Mouse (Mus musculus) right cerebral cortex, postnatal 36 days (tissue): ENCODE data around the gene Ctnnd2.
A peak's percentile ranks its signal among the peaks of the same experiment; 100 is the strongest.

Source experiments
- DNase-seq, 2 experiments: peaks; one replicate each; pipeline ENCODE4 v3.0.0; 2022; ENCODE audit warnings: low spot score in 2 of 2, mixed read lengths in 1 of 2

Ctnnd2 gene

DNA sequence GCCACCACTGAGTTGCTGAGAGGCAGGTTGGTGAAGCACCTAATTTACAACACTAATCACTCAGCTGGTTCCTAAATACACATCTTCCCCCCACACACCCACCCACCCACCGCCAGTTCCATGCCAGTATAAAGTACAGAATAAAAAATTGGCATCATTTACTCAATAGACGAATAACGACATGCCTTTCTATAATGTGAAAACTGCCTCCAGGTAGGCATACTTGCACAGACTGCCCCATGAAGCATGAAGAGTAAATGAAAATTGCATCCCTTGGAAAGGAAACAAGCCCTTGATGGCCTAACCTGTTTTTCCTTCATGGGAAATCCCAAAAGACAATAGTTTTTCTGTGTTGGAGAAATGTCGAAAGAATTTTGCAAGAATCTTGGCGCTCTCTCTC is 212.0 kb downstream of the Ctnnd2 start:
- DNase-seq, result no peak

DNA sequence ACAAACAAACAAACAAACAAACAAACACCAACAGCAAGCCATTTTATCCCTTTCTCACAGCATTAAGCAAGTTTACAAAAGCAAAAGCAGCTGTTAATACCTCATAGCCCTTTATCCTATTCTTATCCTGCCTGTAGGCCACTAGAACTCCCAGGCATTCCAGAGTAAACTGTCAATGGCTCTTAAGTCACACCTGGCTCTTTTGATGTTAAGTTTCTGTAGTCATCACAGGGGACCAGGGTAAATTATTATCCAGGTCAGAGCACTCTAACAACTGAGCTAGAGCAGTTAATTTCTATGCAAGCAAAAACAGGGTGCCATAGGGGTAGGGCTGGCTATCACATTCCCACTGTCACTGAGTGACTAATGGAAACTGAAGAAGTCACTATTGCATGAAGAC is 214.1 kb downstream of the Ctnnd2 start:
- no peak for DNase-seq

DNA sequence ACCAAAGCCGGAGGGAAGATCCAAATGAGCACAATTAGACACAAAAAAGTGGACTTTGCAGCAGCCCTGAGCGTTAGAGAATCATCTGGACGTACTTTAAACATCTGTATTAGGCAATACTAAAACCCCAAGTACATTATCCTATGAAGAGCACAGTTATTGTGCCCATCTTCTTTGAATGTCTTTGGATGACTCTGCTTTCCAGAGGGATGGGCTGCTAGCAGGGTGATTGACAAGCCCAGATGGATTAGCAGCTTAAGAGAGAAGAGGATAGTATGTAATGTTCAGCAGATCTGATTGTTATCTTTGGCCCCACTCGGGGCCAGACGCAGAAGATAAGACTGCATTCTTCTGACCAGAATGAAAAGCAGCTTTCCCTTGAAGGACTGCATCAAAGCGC is 214.9 kb downstream of the Ctnnd2 start:
- DNase-seq, result no peak

DNA sequence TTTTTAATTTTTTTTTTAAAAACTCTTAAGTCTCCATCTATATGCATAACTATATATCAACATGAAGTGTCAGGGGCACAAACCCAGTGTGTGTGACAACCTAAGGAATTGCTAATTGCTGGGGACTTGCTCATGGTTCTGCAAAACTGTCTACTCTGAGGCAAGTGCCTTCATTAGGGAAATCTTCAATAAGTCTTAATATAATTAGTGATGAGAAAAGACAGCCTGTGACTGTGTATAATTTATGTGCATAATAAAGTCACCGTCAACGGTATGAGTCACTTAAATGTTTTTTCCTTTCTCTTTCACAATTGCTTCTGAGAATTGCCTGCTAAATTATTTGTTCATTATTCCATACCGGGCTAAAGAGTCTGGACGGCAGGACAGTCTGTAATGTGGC is 228.7 kb downstream of the Ctnnd2 start:
- DNase-seq, result no peak

DNA sequence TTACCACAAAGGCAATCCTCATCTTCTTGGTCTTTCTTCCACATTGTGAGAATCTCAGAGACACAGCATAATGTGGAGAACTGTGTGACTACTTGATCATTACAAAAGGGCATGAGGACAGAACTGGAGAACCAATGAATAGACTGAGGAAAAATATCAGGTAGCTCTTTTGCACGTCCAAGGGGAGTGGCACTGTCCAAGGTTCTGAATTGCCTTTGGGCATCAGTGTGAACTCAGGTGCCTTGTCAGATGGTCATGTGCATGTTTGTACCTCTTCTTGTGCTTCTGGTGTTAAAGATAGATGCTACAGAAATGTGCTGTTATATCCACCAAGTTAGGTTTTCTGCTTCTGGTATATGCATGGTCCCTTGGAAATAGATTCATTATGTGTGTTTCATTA is 233.9 kb downstream of the Ctnnd2 start:
- DNase-seq, result no peak

DNA sequence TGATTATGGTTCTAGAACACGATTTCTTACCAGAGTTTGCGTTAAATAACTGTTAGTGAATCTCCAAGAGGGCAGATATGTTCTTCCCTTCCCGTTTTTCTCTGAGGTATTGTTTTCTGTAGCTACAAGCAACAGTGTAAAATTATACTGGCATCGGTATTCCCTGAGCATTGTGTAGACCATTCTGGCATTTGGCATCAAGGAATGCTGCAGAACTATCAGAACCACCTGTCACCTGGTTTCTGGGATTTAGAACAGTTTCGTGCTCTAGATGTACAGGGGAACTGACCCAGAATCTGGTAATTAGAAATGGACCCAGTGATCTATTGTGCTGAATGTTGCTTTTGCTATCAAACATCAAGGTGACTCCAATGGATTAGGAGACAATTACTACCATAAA is 250.8 kb downstream of the Ctnnd2 start:
- no peak for DNase-seq

DNA sequence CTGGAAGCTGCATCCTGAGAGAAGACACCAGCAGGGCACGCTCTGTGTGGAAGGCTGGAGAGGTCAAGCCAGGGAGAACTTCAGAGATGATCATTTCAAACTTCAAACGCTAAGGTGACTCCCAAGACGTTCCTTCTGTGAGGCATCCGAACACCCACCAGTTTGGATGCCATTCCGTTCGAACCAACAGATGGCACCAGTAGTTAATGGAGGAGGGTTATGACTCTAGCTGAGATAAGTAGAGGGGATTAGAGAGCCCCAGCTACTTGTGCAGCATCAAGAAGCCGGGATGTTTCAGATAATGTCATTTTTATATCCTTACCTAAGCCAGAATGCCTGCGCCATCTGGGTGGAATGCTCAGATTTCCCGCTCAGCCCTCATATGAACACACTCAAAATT is 251.9 kb downstream of the Ctnnd2 start:
- no peak for DNase-seq

DNA sequence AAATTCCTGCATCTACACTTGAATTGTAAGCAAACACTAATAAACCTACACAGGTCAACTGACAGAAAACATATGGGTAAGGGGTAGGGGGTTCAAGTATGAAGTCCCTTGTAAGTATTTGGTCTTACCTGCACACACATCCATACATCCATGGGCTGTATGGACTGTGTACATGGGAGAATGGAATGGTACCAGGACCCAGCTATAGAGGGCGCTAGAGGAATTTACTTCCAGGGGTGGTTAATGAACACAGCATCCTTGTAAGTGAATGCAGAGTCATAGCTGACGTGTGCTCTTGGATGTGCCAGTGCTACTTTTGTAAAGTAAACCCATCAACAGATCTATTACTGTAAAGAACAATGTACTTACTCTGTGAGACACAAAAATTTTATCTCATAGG is 254.9 kb downstream of the Ctnnd2 start:
- DNase-seq, result no peak

DNA sequence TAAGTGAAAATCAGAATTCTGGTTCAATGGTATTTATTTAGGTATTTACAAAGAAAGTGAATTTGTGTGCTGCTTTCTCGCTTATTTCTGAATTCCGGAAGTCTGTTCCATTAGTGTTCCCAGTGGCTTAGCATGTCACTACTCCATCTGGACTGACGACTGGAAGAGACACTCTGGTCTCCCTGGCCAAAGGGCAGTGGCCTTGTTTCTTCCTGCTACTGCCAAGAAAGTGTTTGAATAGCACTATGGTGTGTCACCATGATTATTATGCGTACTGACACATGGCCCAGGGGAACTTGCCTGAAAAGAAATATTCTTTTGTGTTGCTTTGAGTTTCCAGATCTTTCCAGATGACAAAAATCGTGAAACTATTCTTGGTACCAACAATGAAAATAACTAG is 266.7 kb downstream of the Ctnnd2 start:
- DNase-seq, result no peak

DNA sequence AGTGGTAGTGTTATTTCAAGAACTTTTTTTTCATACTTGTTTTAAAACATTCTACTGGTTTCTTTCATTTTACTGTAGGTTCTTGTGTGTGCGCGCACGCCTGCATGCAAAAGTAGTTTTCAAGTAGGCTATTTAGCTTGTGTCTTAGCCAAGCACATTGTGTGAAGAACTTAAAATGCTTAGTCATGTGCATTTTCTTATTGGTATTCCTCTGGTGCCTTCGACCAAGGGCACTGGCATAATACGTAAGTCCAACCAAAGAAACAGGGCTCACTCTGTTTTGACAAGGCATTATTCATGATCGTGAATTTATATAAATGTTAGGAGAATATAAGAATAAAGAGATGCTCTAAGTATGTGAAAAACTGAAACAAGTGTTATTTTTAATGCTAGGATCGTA is 278.4 kb downstream of the Ctnnd2 start:
- DNase-seq, result peak in 1 of 2 experiments; percentile 38

DNA sequence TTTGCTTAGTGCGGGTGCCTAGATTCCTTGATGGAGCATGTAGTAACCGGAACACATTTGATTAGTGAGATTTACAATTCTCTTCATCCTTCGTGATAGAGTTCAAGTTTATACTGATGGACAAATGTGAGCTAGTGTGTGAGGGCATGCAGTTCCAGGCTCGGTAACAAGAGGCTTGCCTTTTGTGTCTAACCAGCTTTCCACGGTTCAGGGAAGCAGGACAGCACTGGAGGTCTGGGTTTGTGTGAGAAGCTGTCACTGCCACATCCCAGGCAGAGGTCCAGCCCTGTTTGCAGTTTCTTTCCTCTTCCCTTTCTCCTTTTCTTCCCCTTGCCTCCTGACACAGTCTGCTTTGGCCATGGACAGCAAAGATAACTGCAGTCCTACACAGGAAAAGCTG is 279.5 kb downstream of the Ctnnd2 start:
- DNase-seq, result no peak

DNA sequence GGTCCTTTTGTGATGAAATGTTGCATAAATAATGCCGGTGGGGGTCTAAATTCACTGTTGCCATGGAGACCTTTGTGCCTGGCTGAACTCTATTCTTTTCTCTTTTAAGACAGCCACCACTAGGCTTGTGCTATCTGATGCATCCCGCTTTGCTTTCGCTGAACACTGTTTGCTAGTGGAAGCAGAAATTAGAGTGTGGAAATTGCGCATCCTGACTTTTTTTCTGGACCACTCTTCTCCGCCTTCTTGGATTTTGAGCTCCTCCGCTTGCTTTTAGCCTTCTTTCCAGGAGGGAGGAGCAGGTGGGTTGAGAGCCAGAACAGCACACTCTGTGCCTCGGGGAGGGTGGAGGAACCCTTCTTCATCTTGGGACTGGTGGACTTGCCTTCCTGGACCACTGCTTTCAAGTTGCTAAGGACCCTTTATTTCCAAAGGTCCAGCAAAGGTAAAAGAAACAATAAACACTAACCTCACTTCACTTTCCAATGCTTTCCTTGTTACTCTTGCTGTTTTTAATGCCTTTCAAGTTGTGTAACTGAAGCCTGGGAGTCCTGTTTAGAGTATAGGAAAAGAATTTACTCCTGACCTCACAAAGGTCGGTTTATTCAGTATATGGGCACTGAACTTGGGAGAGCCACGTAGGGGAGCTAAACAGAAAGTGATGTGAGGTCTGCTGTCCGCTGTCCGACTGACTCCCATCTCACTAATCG is 285.3 kb downstream of the Ctnnd2 start:
- peak; percentile 5 to 42 for DNase-seq

DNA sequence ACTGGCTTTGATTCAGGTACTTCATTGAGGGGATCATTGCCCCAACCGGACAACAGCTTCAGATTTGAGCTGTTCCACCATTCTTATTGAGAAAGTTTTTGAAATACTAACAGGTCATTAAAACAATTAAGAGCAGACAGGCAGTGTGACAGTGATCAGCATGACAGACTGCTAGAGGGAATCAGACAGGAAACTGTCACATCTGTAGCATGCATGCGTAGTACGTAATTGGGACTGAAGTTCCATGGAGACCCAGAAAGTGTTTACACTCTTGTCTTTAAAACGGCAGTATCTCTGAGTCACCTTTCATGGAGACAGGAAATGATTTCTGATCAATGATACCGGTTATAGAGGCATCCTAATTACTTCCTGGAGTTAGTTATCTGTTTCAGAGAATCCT is 286.3 kb downstream of the Ctnnd2 start:
- DNase-seq, result no peak

DNA sequence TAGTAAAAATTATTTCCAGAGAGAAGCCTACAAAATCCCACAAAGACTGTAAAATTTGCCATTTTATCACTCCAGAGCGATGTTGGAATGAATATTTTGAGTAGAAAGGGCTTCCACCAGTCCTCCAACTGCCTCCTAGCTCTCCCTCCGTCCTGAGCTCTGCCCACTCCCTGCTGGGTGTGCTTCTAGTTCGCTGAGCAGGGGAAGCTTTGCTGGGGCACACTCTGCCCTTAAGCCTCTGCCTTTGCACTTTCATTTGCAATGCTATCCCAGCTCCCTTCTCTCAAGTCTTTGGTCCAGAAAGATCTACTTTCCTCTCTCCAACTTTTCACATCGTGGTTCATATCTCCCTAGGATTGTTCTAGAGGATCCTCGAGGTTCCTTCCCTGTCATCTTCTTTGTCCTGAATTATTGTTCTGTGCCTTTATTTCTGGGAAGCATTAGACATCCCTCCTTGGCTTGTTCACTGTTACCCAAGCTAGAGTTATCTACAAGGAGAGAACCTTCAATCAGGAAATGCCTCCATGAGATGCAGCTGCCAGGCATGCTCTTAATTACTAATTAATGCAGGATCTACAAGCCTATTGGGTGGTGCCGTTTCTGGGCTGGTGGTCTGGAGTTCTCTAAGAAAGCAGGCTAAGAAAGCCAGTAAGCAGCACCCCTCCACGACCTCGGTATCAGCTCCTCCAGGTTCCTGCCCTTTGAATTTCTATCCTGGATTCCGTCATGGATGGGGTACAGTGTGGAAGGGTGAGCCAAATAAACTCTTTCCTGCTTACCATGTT is 288.1 kb downstream of the Ctnnd2 start:
- DNase-seq, result no peak

DNA sequence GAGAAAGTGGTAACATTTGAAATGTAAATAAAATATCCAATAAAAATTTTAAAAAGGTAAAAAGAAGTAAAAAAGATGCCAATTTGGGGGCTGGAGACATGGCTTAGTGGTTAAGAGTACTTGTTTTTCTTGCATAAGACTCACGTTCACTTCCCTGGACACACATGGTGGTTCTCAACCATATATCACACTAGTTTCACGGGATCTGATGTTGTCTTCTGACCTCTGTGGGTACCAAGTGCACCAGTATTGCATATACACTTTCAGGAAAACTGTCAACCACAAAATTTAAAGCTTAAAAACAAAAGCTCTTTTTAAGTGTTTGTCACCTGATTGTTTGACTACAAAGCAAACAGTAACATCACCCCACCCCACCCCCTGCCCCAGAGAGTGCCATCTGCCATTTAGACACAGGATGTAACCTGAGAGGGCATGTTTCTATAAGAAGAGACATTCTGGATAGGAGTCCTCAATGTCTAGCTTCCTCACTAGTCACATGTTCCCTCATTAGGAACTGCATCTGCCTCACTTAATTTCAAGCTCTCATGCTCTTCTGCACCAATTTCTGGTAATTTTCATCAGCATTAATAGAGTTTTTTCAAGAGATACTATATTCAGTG is 290.5 kb downstream of the Ctnnd2 start:
- DNase-seq, result no peak

DNA sequence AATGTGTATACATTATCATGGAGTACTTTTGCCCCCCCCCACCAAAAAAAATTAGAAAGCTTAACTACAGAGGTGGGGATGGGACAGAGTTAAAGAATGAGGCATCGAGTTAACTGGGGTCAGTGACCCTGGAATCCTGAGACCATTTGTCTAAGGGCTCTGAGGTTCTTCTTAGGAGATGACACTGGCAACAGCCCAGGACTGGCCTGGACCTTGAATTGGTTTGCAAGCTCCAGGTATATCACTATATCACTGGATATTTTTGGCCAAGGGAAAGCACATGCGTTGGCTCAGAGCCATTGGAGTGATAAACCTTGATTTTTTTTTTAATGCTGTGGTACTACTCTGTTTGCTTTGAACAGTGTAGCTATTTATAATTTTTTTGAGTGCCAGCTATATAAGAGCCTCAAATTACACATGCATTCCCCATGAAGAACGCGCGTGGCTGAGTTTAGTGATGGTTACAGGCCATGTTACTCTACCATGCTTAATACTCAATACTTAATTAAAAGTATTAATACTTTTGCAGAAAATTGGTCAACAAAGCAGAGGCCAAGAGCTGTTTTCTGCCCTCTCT is 291.2 kb downstream of the Ctnnd2 start:
- DNase-seq, result no peak

DNA sequence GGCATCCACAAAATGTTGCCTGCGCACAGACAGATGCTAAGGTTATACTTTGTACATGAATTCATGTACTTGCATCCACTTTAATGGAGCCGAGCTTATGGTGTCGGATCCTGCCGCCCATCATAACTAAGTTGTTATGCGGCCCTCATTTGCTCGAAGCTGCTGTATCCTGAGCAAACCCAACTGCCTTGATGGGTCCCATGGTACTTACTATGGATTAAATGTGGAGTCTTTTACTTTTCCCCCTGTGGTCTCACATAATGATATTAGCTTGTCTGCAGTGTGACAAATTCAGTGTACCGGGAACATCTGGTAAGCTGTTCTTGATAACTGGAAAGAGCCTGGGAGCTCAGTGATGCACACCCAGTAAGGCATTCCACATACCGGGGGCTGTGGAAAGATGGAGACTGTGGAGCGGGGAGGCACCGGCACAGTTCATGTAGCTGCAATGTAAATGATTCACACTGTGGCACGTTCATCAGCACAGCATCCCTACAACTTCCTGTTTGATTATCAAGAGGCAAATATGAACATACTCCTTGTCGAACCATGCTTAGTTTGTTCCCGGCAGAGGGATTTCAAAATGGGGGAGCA is 294.7 kb downstream of the Ctnnd2 start:
- no peak for DNase-seq

DNA sequence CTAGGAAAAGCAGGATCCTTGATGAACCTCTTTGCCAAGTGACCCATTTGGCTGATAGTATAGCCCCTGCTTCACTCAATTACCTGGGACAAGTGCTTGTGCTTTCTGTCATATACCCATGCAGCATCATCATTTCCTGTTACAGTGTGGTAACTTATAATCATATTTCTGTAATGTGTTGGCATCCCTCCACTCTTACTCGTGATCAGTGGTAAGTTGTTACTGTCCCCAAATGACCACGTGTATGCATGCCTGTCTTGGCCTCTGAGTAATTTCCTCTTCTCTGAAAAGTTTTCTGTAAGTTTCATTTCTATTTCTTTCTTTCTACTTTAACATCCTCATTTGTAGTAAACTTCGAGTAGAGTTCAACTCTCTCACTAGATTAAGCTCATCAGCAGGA is 296.4 kb downstream of the Ctnnd2 start:
- no peak for DNase-seq

DNA sequence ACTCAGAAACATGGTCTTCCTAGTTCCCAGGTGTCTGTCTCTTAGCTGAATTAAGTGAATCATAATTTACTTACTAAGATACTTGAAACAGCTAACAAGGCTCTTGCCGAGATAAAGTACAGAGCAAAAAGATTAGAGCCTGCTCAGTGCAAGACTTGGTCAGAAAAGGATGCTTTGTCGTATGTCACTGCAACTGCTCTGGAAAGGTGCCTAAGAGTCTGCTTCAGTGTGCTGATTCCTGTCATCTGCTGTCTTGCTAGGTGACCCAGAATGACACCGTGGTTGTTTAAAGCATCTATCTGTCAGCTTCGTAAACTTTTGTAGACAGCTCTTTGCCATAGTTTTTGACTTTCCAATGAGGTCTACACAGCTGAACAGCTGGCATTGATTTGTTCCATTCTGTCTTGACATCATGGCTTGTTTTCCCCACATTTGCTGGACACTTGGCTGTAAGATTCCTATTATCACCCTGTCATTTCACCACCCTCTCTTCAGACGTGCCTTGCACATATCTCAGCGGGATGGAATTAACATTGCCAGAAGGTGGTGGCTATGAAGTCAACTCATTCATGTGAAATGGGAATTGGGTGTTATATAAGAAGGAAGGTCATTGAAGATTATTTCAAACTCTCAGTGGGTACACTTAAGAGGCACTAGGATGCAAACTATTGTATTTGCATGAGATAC is 299.0 kb downstream of the Ctnnd2 start:
- no peak for DNase-seq

DNA sequence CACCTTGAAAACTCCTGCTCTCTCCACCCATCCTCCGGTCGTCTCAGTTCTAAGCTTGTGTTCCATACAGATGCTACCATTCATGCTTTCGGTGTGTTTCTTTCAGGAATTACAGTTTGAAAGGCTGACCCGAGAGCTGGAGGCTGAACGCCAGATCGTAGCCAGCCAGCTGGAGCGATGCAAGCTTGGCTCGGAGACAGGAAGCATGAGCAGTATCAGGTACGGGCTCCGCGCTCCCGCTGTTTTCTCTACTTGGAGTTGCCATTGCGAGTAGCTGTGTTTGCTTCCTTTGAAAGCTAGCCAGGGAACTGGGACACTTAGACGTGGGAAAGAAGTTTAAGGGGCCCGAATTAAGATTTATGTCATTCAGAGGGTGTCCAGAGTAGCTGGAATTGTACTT is 308.3 kb downstream of the Ctnnd2 start:
- DNase-seq, result peak; percentile 23 to 35

DNA sequence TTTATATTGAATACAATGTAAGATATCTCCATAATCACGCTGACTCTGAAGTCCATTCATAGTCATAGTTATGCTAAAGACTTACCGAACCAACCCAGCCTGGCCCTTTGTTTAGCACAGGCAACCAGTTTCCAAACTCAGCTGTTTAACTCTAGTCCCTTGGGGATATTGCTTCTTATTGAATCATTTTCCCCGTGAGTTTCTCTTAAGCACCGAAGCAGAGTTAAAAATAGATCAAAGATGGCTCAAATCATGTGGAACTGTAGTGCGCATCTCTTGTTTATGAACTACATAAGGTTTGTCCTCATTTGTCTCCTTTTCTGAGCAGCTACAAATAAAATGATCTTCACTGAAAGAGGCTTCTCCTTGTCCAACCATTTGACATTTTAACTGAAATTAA is 334.1 kb downstream of the Ctnnd2 start:
- no peak for DNase-seq

DNA sequence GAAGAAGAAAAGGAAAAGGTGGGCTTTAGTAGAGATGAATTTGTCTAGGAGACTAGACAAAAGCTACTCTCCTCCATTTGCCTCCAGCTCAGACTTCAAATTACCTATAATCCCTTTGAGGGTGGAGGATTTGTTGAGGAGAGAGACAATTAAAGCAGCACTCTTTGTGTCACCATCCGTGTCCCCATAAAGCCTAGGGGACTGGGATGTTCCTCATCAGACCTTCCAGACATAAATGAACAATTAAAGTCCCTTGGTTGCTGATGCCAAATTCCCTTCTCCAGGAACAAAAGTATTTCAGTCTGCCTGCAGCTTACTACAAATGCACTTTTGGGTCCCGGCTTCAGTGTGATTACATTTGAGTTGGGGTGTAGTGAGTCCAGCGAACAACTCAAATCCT is 340.1 kb downstream of the Ctnnd2 start:
- DNase-seq, result no peak
